Mouse (Mus musculus): ENCODE results near the gene Krt9.

- no peak for TF ChIP-seq EP300 (IDR thresholded peaks at IDR 0.05; ENCODE audit: low read depth)
- TF ChIP-seq CTCF (IDR thresholded peaks at IDR 0.05; ENCODE audit: low read depth) = no peak
These were observed 14.7 kb downstream of the Krt9 start for GRCm38 (mm10) chr11:100178307-100178706.
